In the genomic region with DNA sequence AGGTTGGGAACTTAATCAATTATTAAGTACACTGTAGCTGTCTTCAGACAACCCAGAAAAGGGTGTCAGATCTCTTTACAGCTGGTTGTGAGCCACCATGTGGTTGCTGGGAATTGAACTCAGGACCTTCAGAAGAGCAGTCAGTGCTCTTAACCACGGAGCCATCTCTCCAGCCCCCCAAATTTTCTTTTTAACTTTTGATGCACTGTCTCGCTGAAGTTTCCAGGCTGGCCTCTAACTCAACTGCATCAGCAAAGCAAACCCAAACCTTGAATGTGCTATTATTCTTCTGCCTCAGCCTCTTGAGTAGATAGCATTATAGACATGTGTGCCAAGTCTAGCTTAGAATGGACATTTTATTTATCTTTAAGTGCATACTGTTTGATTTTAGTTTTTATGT, we compare ENCODE assay signal across 20 mouse cellular contexts. TPM values are rescaled to one million over a fixed set of nuclear protein-coding genes. Genes with fewer than 3 reads are reported as not detected.
DNase-seq lines count a peak whose midpoint lies in the region; ATAC-seq and TF ChIP-seq lines count a peak whose summit lies in the region.
"Had no signal": no experiment of that assay in that cellular context is flagged by ENCODE, and none has a peak within 500 bp of the region (broad histone marks: within the 10 kb centered on the region; RNA-seq: fewer than 3 reads in every experiment).

No protein-coding gene starts in this region.

- peak; percentile 63 for DNase-seq in MEL (ENCODE audit: low read depth, low spot score)
- no peak for DNase-seq in liver, embryonic 14.5 days (ENCODE audit: low read depth in 3 of 3, low spot score in 3 of 3)
- DNase-seq in stomach, postnatal 0 days (ENCODE audit: low spot score) = no peak
- DNase-seq: adrenal gland, postnatal 14 days; cerebellum, adult 18-20 months; cerebellum, adult 9-11 months; gastrocnemius, postnatal 36 days; heart, adult 2 months; heart, postnatal 14 days had no signal

- 78% methylated on average over 2 of the region's 2 CpGs for WGBS in heart, embryonic 13.5 days
- 69% methylated on average over 2 of the region's 2 CpGs for WGBS in heart, embryonic 11.5 days (ENCODE audit: insufficient replicate concordance)
- WGBS in liver, embryonic 14.5 days (ENCODE audit: insufficient replicate concordance) = 61% methylated on average over 2 of the region's 2 CpGs
- 81% methylated on average over 2 of the region's 2 CpGs for WGBS in intestine, embryonic 16.5 days
- 52% methylated on average over 2 of the region's 2 CpGs for WGBS in stomach, postnatal 0 days

- peak overlapping the region; percentile 65; the same call in 1 of the 2 replicates for H3K27ac ChIP-seq in heart, embryonic 13.5 days (replicated peaks)
- H3K27ac ChIP-seq in heart, embryonic 11.5 days (ENCODE audit: low read depth, low read length) = no peak overlapping the region
- H3K27ac ChIP-seq in MEL (ENCODE audit: control insufficient read depth, low read depth, low read length) = peak overlapping the region; percentile 92
- H3K27ac ChIP-seq in liver, embryonic 14.5 days = peak overlapping the region; percentile 85
- no peak overlapping the region for H3K27ac ChIP-seq in intestine, embryonic 16.5 days (ENCODE audit: low read length)
- H3K27ac ChIP-seq in stomach, postnatal 0 days (replicated peaks) = no peak overlapping the region
- H3K27ac ChIP-seq: embryonic facial prominence, embryonic 10.5 days; forebrain, embryonic 15.5 days; heart, adult 2 months; heart, embryonic 15.5 days; hindbrain, embryonic 15.5 days had no signal

- no peak overlapping the region for H3K4me3 ChIP-seq in heart, embryonic 13.5 days
- H3K4me3 ChIP-seq in heart, embryonic 11.5 days (ENCODE audit: low read depth, low read length) = no peak overlapping the region
- 0 out of 4 replicates have a peak overlapping the region, but pooled peaks of 1 of the 2 experiments have one; percentile 11 for H3K4me3 ChIP-seq in MEL (ENCODE audit: control insufficient read depth in 1 of 2, insufficient read depth in 1 of 2, low read depth in 2 of 2, low read length in 2 of 2)
- no peak overlapping the region for H3K4me3 ChIP-seq in liver, embryonic 14.5 days (ENCODE audit: insufficient read depth in 1 of 2, low read depth in 2 of 2, low read length in 2 of 2)
- H3K4me3 ChIP-seq in intestine, embryonic 16.5 days (ENCODE audit: low read length) = no peak overlapping the region
- H3K4me3 ChIP-seq in stomach, postnatal 0 days (ENCODE audit: low read depth, low read length) = no peak overlapping the region
- H3K4me3 ChIP-seq: embryonic facial prominence, embryonic 10.5 days; forebrain, embryonic 15.5 days; heart, adult 2 months; heart, embryonic 15.5 days; hindbrain, embryonic 15.5 days had no signal

- no peak for TF ChIP-seq POLR2A in MEL (IDR thresholded peaks at IDR 0.05; ENCODE audit: control insufficient read depth in 1 of 2, insufficient read depth in 1 of 2, low read depth in 1 of 2, low read length in 2 of 2, poor library complexity in 1 of 2)

- peaks cover 51% of the 10 kb centered on the region for H3K4me1 ChIP-seq in heart, embryonic 13.5 days
- H3K4me1 ChIP-seq in heart, embryonic 11.5 days (ENCODE audit: control insufficient read depth, insufficient read depth, low read length) = peaks cover 7% of the 10 kb centered on the region; the same call in 1 of the 2 replicates
- peaks cover 30 to 56% of the 10 kb centered on the region in 2 experiments for H3K4me1 ChIP-seq in MEL (ENCODE audit: control insufficient read depth in 1 of 2, insufficient read depth in 2 of 2, low read length in 2 of 2)
- H3K4me1 ChIP-seq in liver, embryonic 14.5 days (replicated peaks; ENCODE audit: control insufficient read depth in 2 of 2, insufficient read depth in 2 of 2, low read length in 1 of 2) = peaks cover 18 to 44% of the 10 kb centered on the region in 2 experiments
- H3K4me1 ChIP-seq in intestine, embryonic 16.5 days (ENCODE audit: control insufficient read depth, insufficient read depth, low read length) = peaks cover 4% of the 10 kb centered on the region; the same call in 1 of the 2 replicates
- H3K4me1 ChIP-seq in stomach, postnatal 0 days (replicated peaks; ENCODE audit: control insufficient read depth, insufficient read depth) = peaks cover 3% of the 10 kb centered on the region; the same call in 1 of the 2 replicates

- peaks cover 9% of the 10 kb centered on the region for H3K79me2 ChIP-seq in MEL (ENCODE audit: control insufficient read depth, insufficient read depth, low read length, poor library complexity)

- no peak overlapping the region for H3K4me2 ChIP-seq in heart, embryonic 13.5 days
- H3K4me2 ChIP-seq in heart, embryonic 11.5 days = no peak overlapping the region
- no peak overlapping the region for H3K4me2 ChIP-seq in liver, embryonic 14.5 days (ENCODE audit: low read depth)
- no peak overlapping the region for H3K4me2 ChIP-seq in intestine, embryonic 16.5 days (ENCODE audit: low read depth, low read length)
- H3K4me2 ChIP-seq in stomach, postnatal 0 days (replicated peaks; ENCODE audit: low read depth) = no peak overlapping the region
- H3K4me2 ChIP-seq: forebrain, embryonic 15.5 days; heart, embryonic 15.5 days; hindbrain, embryonic 15.5 days had no signal

- H3K27me3 ChIP-seq in heart, embryonic 13.5 days (replicated peaks) = no peaks in the 10 kb centered on the region
- no peaks in the 10 kb centered on the region for H3K27me3 ChIP-seq in heart, embryonic 11.5 days (ENCODE audit: control insufficient read depth, insufficient read depth, low read length)
- no peaks in the 10 kb centered on the region for H3K27me3 ChIP-seq in MEL (ENCODE audit: control insufficient read depth in 1 of 2, insufficient read depth in 2 of 2, low read length in 2 of 2)
- H3K27me3 ChIP-seq in liver, embryonic 14.5 days (ENCODE audit: control insufficient read depth, insufficient read depth, low read length) = no peaks in the 10 kb centered on the region
- peaks cover 3% of the 10 kb centered on the region; the same call in 1 of the 2 replicates for H3K27me3 ChIP-seq in intestine, embryonic 16.5 days (replicated peaks; ENCODE audit: control insufficient read depth, insufficient read depth, low read length)
- no peaks in the 10 kb centered on the region for H3K27me3 ChIP-seq in stomach, postnatal 0 days (ENCODE audit: control insufficient read depth, insufficient read depth, low read length)
- H3K27me3 ChIP-seq: CH12.LX; heart, embryonic 15.5 days had no signal

- H3K9me3 ChIP-seq in heart, embryonic 13.5 days = no peaks in the 10 kb centered on the region
- no peaks in the 10 kb centered on the region for H3K9me3 ChIP-seq in heart, embryonic 11.5 days (replicated peaks; ENCODE audit: control insufficient read depth, low read length)
- H3K9me3 ChIP-seq in MEL (replicated peaks; ENCODE audit: insufficient read depth, low read length) = no peaks in the 10 kb centered on the region
- H3K9me3 ChIP-seq in liver, embryonic 14.5 days (ENCODE audit: control insufficient read depth, low read length) = no peaks in the 10 kb centered on the region
- no peaks in the 10 kb centered on the region for H3K9me3 ChIP-seq in intestine, embryonic 16.5 days (ENCODE audit: control insufficient read depth, low read length)
- no peaks in the 10 kb centered on the region for H3K9me3 ChIP-seq in stomach, postnatal 0 days (ENCODE audit: control insufficient read depth, low read length)
- H3K9me3 ChIP-seq: embryonic facial prominence, embryonic 10.5 days; forebrain, embryonic 15.5 days; G1E; heart, embryonic 15.5 days; hindbrain, embryonic 15.5 days had no signal

- ATAC-seq in heart, embryonic 13.5 days (ENCODE audit: extremely low read depth, insufficient number of reproducible peaks, low FRiP score, low TSS enrichment) = no peak
- ATAC-seq in heart, embryonic 11.5 days (replicated peaks; ENCODE audit: insufficient number of reproducible peaks, low FRiP score, low TSS enrichment) = no peak
- ATAC-seq in liver, embryonic 14.5 days (ENCODE audit: insufficient read depth) = no peak
- ATAC-seq in megakaryocyte-erythroid progenitor cell, adult 5-6 weeks (replicated peaks; ENCODE audit: low FRiP score, low TSS enrichment, poor library complexity, severe bottlenecking) = peak; percentile 15; the same call in 1 of the 2 replicates
- no peak for ATAC-seq in intestine, embryonic 16.5 days
- no peak for ATAC-seq in stomach, postnatal 0 days (ENCODE audit: low FRiP score, low TSS enrichment)
- ATAC-seq: forebrain, embryonic 15.5 days; intestine, postnatal 0 days had no signal

- no peak overlapping the region for H3K9ac ChIP-seq in heart, embryonic 13.5 days
- no peak overlapping the region for H3K9ac ChIP-seq in heart, embryonic 11.5 days (ENCODE audit: low read depth, low read length)
- H3K9ac ChIP-seq in MEL (ENCODE audit: control insufficient read depth, low read depth, low read length, poor library complexity, severe bottlenecking) = peak overlapping the region; percentile 59
- no peak overlapping the region for H3K9ac ChIP-seq in liver, embryonic 14.5 days (replicated peaks)
- H3K9ac ChIP-seq in intestine, embryonic 16.5 days (ENCODE audit: low read depth, low read length) = no peak overlapping the region
- H3K9ac ChIP-seq in stomach, postnatal 0 days (ENCODE audit: low read length) = no peak overlapping the region
- H3K9ac ChIP-seq: forebrain, embryonic 15.5 days; heart, embryonic 15.5 days; hindbrain, embryonic 15.5 days had no signal

- no peak for TF ChIP-seq RAD21 in MEL (IDR thresholded peaks at IDR 0.05; ENCODE audit: low read depth, low read length)

- TF ChIP-seq EP300 in MEL (IDR thresholded peaks at IDR 0.05; ENCODE audit: low read depth in 1 of 2, low read length in 2 of 2) = no peak
- no peak for TF ChIP-seq EP300 in liver, embryonic 14.5 days (IDR thresholded peaks at IDR 0.05; ENCODE audit: low read depth)
- TF ChIP-seq EP300 in stomach, postnatal 0 days (optimal IDR thresholded peaks at IDR 0.05) = no peak

- no peaks in the 10 kb centered on the region for H3K36me3 ChIP-seq in heart, embryonic 13.5 days
- no peaks in the 10 kb centered on the region for H3K36me3 ChIP-seq in heart, embryonic 11.5 days (ENCODE audit: control insufficient read depth, insufficient read depth, low read length)
- H3K36me3 ChIP-seq in MEL (ENCODE audit: control insufficient read depth in 1 of 2, insufficient read depth in 2 of 2, low read length in 2 of 2) = peaks cover 2 to 50% of the 10 kb centered on the region in 2 experiments; a peak in 3 of 4 replicates
- no peaks in the 10 kb centered on the region for H3K36me3 ChIP-seq in liver, embryonic 14.5 days (replicated peaks; ENCODE audit: control insufficient read depth, insufficient read depth, low read depth)
- no peaks in the 10 kb centered on the region for H3K36me3 ChIP-seq in intestine, embryonic 16.5 days (ENCODE audit: control insufficient read depth, insufficient read depth, low read length)
- no peaks in the 10 kb centered on the region for H3K36me3 ChIP-seq in stomach, postnatal 0 days (ENCODE audit: control insufficient read depth, insufficient read depth, low read length)
- H3K36me3 ChIP-seq: embryonic facial prominence, embryonic 10.5 days; forebrain, embryonic 15.5 days; heart, embryonic 15.5 days; hindbrain, embryonic 15.5 days had no signal

- TF ChIP-seq CTCF in MEL (IDR thresholded peaks at IDR 0.05 in 2 of 3, conservative IDR thresholded peaks at IDR 0.05 in 1 of 3; ENCODE audit: control insufficient read depth in 1 of 3, insufficient read depth in 1 of 3, low read depth in 2 of 3, low read length in 3 of 3, poor library complexity in 1 of 3, severe bottlenecking in 1 of 3) = no peak
- TF ChIP-seq CTCF in liver, embryonic 14.5 days (IDR thresholded peaks at IDR 0.05; ENCODE audit: low read depth) = no peak
- no peak for TF ChIP-seq CTCF in stomach, postnatal 0 days (IDR thresholded peaks at IDR 0.05; ENCODE audit: low read depth)

RNA-seq across cellular contexts. Expression of a gene that starts 3.9 kb away (rescaled TPM):
- polyA plus RNA-seq in heart, embryonic 13.5 days (2015; fragmentation: Nextera tagmentation; extraction: Ambion mirVana) = 4.5 and 6.5 TPM in 2 replicates
- polyA plus RNA-seq in heart, embryonic 11.5 days (2014; fragmentation: Nextera tagmentation; extraction: Ambion mirVana) = 3.4 and 3.6 TPM in 2 replicates
- 6.1 and 62.9 TPM in 2 replicates for total RNA-seq in MEL (2012; rRNA removed)
- 10 to 100 TPM in 1 of 2 experiments, not detected in 1; 34.9 TPM for polyA plus RNA-seq in MEL (2012; ENCODE audit: insufficient read depth in 1 of 2, insufficient read length in 2 of 2, low read depth in 1 of 2, low replicate concordance in 2 of 2, missing spikeins in 1 of 2)
- 0.54 and 0.77 TPM in 2 replicates for polyA plus RNA-seq in liver, embryonic 14.5 days (2012; rRNA removed)
- polyA plus RNA-seq in liver, embryonic 14.5 days (2014; fragmentation: Nextera tagmentation; extraction: Ambion mirVana) = 0.70 and 1.5 TPM in 2 replicates
- total RNA-seq in megakaryocyte-erythroid progenitor cell, adult 5-6 weeks (2014; fragmentation: Nextera tagmentation) = 1.0 TPM in 1 of 2 replicates, not detected in the other
- not detected in 2 replicates for total RNA-seq in megakaryocyte-erythroid progenitor cell, adult 5-6 weeks (2017)
- 4.4 and 7.1 TPM in 2 replicates for polyA plus RNA-seq in intestine, embryonic 16.5 days (2015; fragmentation: Nextera tagmentation; extraction: Ambion mirVana)
- 2.9 and 3.9 TPM in 2 replicates for polyA plus RNA-seq in stomach, postnatal 0 days (2015; fragmentation: Nextera tagmentation; extraction: Ambion mirVana)

RNA-seq across cellular contexts. Expression of a gene that starts 15.3 kb away (rescaled TPM):
- polyA plus RNA-seq in heart, embryonic 13.5 days (2015; fragmentation: Nextera tagmentation; extraction: Ambion mirVana) = 60.7 and 66.3 TPM in 2 replicates
- 62.6 and 64.5 TPM in 2 replicates for polyA plus RNA-seq in heart, embryonic 11.5 days (2014; fragmentation: Nextera tagmentation; extraction: Ambion mirVana)
- total RNA-seq in MEL (2012; rRNA removed) = 84.9 and 90.9 TPM in 2 replicates
- 100 to 1,000 TPM in 1 of 2 experiments, 10 to 100 TPM in 1; 92.1 to 162 TPM for polyA plus RNA-seq in MEL (2012; ENCODE audit: insufficient read depth in 1 of 2, insufficient read length in 2 of 2, low read depth in 1 of 2, low replicate concordance in 2 of 2, missing spikeins in 1 of 2)
- 49.6 and 54.5 TPM in 2 replicates for polyA plus RNA-seq in liver, embryonic 14.5 days (2012; rRNA removed)
- 34.3 and 38.8 TPM in 2 replicates for polyA plus RNA-seq in liver, embryonic 14.5 days (2014; fragmentation: Nextera tagmentation; extraction: Ambion mirVana)
- total RNA-seq in megakaryocyte-erythroid progenitor cell, adult 5-6 weeks (2014; fragmentation: Nextera tagmentation) = 120 and 125 TPM in 2 replicates
- total RNA-seq in megakaryocyte-erythroid progenitor cell, adult 5-6 weeks (2017) = 50.3 and 57.0 TPM in 2 replicates
- 82.5 and 83.2 TPM in 2 replicates for polyA plus RNA-seq in intestine, embryonic 16.5 days (2015; fragmentation: Nextera tagmentation; extraction: Ambion mirVana)
- polyA plus RNA-seq in stomach, postnatal 0 days (2015; fragmentation: Nextera tagmentation; extraction: Ambion mirVana) = 49.8 and 53.6 TPM in 2 replicates

RNA-seq across cellular contexts. Expression of a gene that starts 28.7 kb away (rescaled TPM):
- 2.5 and 3.7 TPM in 2 replicates for polyA plus RNA-seq in heart, embryonic 13.5 days (2015; fragmentation: Nextera tagmentation; extraction: Ambion mirVana)
- 3.8 and 5.5 TPM in 2 replicates for polyA plus RNA-seq in heart, embryonic 11.5 days (2014; fragmentation: Nextera tagmentation; extraction: Ambion mirVana)
- not detected in 2 replicates for total RNA-seq in MEL (2012; rRNA removed)
- not detected for polyA plus RNA-seq in MEL (2012; ENCODE audit: insufficient read depth in 1 of 2, insufficient read length in 2 of 2, low read depth in 1 of 2, low replicate concordance in 2 of 2, missing spikeins in 1 of 2)
- not detected in 2 replicates for polyA plus RNA-seq in liver, embryonic 14.5 days (2012; rRNA removed)
- not detected in 2 replicates for polyA plus RNA-seq in liver, embryonic 14.5 days (2014; fragmentation: Nextera tagmentation; extraction: Ambion mirVana)
- not detected in 2 replicates for total RNA-seq in megakaryocyte-erythroid progenitor cell, adult 5-6 weeks (2014; fragmentation: Nextera tagmentation)
- total RNA-seq in megakaryocyte-erythroid progenitor cell, adult 5-6 weeks (2017) = not detected in 2 replicates
- polyA plus RNA-seq in intestine, embryonic 16.5 days (2015; fragmentation: Nextera tagmentation; extraction: Ambion mirVana) = 2.5 and 2.7 TPM in 2 replicates
- polyA plus RNA-seq in stomach, postnatal 0 days (2015; fragmentation: Nextera tagmentation; extraction: Ambion mirVana) = 1.1 and 1.5 TPM in 2 replicates
- total RNA-seq: CH12.LX; G1E; gastrocnemius, postnatal 36 days; heart, adult 2 months; heart, postnatal 14 days had no signal
- polyA plus RNA-seq: G1E had no signal

RNA-seq across cellular contexts. Expression of a gene that starts 50.1 kb away (rescaled TPM):
- 8.0 and 8.2 TPM in 2 replicates for polyA plus RNA-seq in heart, embryonic 13.5 days (2015; fragmentation: Nextera tagmentation; extraction: Ambion mirVana)
- 12.9 and 13.9 TPM in 2 replicates for polyA plus RNA-seq in heart, embryonic 11.5 days (2014; fragmentation: Nextera tagmentation; extraction: Ambion mirVana)
- total RNA-seq in MEL (2012; rRNA removed) = 1.5 and 2.0 TPM in 2 replicates
- polyA plus RNA-seq in MEL (2012; ENCODE audit: insufficient read depth in 1 of 2, insufficient read length in 2 of 2, low read depth in 1 of 2, low replicate concordance in 2 of 2, missing spikeins in 1 of 2) = 10 to 100 TPM in 1 of 2 experiments, not detected in 1; 24.7 TPM
- polyA plus RNA-seq in liver, embryonic 14.5 days (2012; rRNA removed) = 4.4 TPM in 2 replicates
- 1.4 and 1.9 TPM in 2 replicates for polyA plus RNA-seq in liver, embryonic 14.5 days (2014; fragmentation: Nextera tagmentation; extraction: Ambion mirVana)
- total RNA-seq in megakaryocyte-erythroid progenitor cell, adult 5-6 weeks (2014; fragmentation: Nextera tagmentation) = 22.9 and 25.1 TPM in 2 replicates
- total RNA-seq in megakaryocyte-erythroid progenitor cell, adult 5-6 weeks (2017) = 2.4 and 7.7 TPM in 2 replicates
- polyA plus RNA-seq in intestine, embryonic 16.5 days (2015; fragmentation: Nextera tagmentation; extraction: Ambion mirVana) = 3.5 and 3.6 TPM in 2 replicates
- 2.7 and 3.0 TPM in 2 replicates for polyA plus RNA-seq in stomach, postnatal 0 days (2015; fragmentation: Nextera tagmentation; extraction: Ambion mirVana)
- total RNA-seq: CH12.LX had no signal

RNA-seq across cellular contexts. Expression of a gene that starts 54.1 kb away (rescaled TPM):
- 29.1 and 30.4 TPM in 2 replicates for polyA plus RNA-seq in heart, embryonic 13.5 days (2015; fragmentation: Nextera tagmentation; extraction: Ambion mirVana)
- 25.1 and 25.7 TPM in 2 replicates for polyA plus RNA-seq in heart, embryonic 11.5 days (2014; fragmentation: Nextera tagmentation; extraction: Ambion mirVana)
- total RNA-seq in MEL (2012; rRNA removed) = 19.2 and 19.6 TPM in 2 replicates
- polyA plus RNA-seq in MEL (2012; ENCODE audit: insufficient read depth in 1 of 2, insufficient read length in 2 of 2, low read depth in 1 of 2, low replicate concordance in 2 of 2, missing spikeins in 1 of 2) = 10 to 100 TPM in 1 of 2 experiments, not detected in 1; 31.4 TPM
- 9.5 and 10.1 TPM in 2 replicates for polyA plus RNA-seq in liver, embryonic 14.5 days (2012; rRNA removed)
- 5.3 and 5.7 TPM in 2 replicates for polyA plus RNA-seq in liver, embryonic 14.5 days (2014; fragmentation: Nextera tagmentation; extraction: Ambion mirVana)
- 23.5 and 27.8 TPM in 2 replicates for total RNA-seq in megakaryocyte-erythroid progenitor cell, adult 5-6 weeks (2014; fragmentation: Nextera tagmentation)
- total RNA-seq in megakaryocyte-erythroid progenitor cell, adult 5-6 weeks (2017) = 11.7 and 12.0 TPM in 2 replicates
- polyA plus RNA-seq in intestine, embryonic 16.5 days (2015; fragmentation: Nextera tagmentation; extraction: Ambion mirVana) = 35.8 and 37.7 TPM in 2 replicates
- 22.6 and 24.8 TPM in 2 replicates for polyA plus RNA-seq in stomach, postnatal 0 days (2015; fragmentation: Nextera tagmentation; extraction: Ambion mirVana)

Comparison
In these comparisons a context has a peak if more than half of its experiments do, and no peak if none do; other contexts are left out.
1. H3K27ac ChIP-seq: peak in heart, embryonic 13.5 days (single experiment), MEL (single experiment) and liver, embryonic 14.5 days (single experiment); none in heart, embryonic 11.5 days (single experiment), intestine, embryonic 16.5 days (single experiment) and stomach, postnatal 0 days (single experiment).